Mouse (Mus musculus) hindbrain, postnatal 0 days (tissue): ENCODE measurements at regions not wholly inside any gene's neighbourhood (a gene's known extent, or its start where the extent isn't known, plus 50 kb on each side); places are given as distances from the start of the nearest gene placed in this dataset.

ENCODE experiments used
- ATAC-seq: fragments of 200-750 bp; cut with Nextera tagmentation; 2 replicates; pipeline ENCODE4 v1.8.0; 2017; ENCODE audit warnings: mild to moderate bottlenecking, moderate TSS enrichment, moderate library complexity
- DNase-seq: peaks from one replicate; pipeline ENCODE4 v3.0.0-alpha.2; 2015; ENCODE audit warnings: low spot score
- H3K27ac ChIP-seq: fragments of 300-500 bp; sonication (generic); 2 replicates; pipeline ENCODE4 v1.5.1; 2014; ENCODE audit warnings: mild to moderate bottlenecking
- H3K27me3 ChIP-seq: fragments of 300-500 bp; sonication (generic); 2 replicates; pipeline ENCODE4 v1.6.1; 2014; ENCODE audit warnings: low read length, mixed read lengths; ENCODE audit not compliant: insufficient read depth
- H3K36me3 ChIP-seq: fragments of 300-500 bp; sonication (generic); 2 replicates; pipeline ENCODE4 v1.6.1; 2014; ENCODE audit warnings: low read length, mixed read lengths; ENCODE audit not compliant: insufficient read depth
- H3K4me1 ChIP-seq: fragments of 300-500 bp; sonication (generic); 2 replicates; pipeline ENCODE4 v1.6.1; 2014; ENCODE audit warnings: antibody characterized with exemption, low read length, mixed read lengths; ENCODE audit not compliant: insufficient read depth
- H3K4me2 ChIP-seq: fragments of 300-500 bp; sonication (generic); 2 replicates; pipeline ENCODE4 v1.6.1; 2014; ENCODE audit warnings: low read depth, mild to moderate bottlenecking, low read length, moderate library complexity, mixed read lengths
- H3K4me3 ChIP-seq: fragments of 300-500 bp; sonication (generic); 2 replicates; pipeline ENCODE4 v1.5.1; 2014; ENCODE audit warnings: low read length
- H3K9ac ChIP-seq: fragments of 300-500 bp; sonication (generic); replicated peaks from 2 replicates; pipeline ENCODE4 v1.6.1; 2014; ENCODE audit warnings: mild to moderate bottlenecking, low read length, moderate library complexity, mixed read lengths
- H3K9me3 ChIP-seq: fragments of 300-500 bp; sonication (generic); 2 replicates; pipeline ENCODE4 v1.6.1; 2016; ENCODE audit warnings: low read length, mixed read lengths
- CTCF ChIP-seq: IDR thresholded peaks from 2 replicates; pipeline ENCODE4 v1.5.1; 2016; ENCODE audit warnings: antibody characterized with exemption, control low read depth, low read depth
- WGBS: fragments of 180-500 bp; shearing (Covaris S2); extraction: QIAGEN DNeasy Blood & Tissue Kit; methylation state at CpG from one replicate; pipeline ENCODE4 v1.1.7; 2014; 5-methylcytosine and 5-hydroxymethylcytosine counted together

DNA sequence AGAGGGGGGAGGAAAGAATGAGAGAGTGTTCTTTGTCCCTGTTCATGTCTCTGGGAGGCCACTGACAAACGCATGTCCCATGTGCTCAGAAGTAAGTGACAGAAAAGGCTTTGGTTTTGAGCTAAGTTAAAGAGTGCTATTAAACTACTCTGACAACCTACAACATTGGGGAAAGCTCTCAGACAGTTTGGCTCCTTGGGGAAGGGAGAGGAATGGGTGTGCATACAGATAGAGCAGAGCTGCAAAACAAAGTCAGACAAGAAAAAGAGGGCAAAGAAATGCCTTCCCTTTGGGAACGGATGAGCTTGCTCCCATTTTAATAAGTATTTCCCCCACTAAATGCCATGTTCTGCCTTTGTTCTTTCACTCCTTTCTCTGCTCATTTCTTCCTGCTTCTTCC, 94.0 kb downstream of the Ehf start:
- Histone ChIP-seq H3K36me3 (no peaks in the 10 kb centered on the region), H3K27ac (peak overlapping the region; percentile 18; the same call in 1 of the 2 replicates), H3K9ac (no peak overlapping the region), H3K4me2 (no peak overlapping the region), H3K4me3 (no peak overlapping the region), H3K27me3 (no peaks in the 10 kb centered on the region), H3K9me3 (no peaks in the 10 kb centered on the region), H3K4me1 (no peaks in the 10 kb centered on the region)
- TF ChIP-seq CTCF = no peak
- peak; percentile 33 for DNase-seq
- WGBS = 57% methylated on average over 2 of the region's 2 CpGs
- ATAC-seq = no peak

DNA sequence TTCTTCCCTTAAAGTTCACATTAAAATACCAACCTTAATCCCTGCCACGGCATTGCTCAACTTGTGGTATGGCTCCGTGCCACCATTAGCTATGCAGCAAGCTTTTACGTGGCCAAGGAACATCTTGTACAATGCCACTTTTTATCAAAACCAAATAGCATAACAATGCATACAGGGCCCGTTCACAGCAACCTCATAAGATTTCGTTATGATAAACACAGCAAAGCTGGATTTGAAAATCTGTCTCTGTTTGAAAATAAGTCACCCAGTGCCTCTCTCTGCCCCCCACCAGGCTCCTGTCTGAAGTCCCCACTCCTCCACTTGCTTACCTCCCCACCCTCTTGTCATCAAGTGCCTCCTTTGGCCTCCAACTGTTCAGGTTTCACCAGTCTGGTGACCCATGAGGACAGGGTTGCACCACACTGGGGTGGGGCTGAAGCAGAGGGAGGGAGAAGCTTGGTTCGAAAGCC, 93.5 kb downstream of the Ehf start:
- no peak for TF ChIP-seq CTCF

DNA sequence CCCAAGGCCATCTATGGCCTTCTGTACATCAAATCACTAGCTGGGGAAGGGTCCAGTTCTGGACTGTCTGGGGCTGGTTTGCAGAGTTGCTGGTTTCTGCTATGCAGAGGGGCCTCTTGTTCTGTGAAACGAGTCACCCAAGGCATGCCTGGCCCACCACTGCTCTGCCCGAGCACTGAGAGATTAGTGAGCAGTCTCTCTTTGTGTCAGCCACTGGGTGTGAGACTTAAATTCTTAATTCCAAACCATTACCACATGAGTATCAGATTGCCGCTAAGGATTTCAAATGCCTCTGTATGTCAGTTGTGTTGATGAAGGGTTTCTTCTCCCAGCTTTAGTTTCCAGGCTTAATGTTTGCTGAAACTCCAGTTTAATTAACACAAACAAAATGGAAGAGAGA, 91.9 kb downstream of the Ehf start:
- 71% methylated on average over 3 of the region's 3 CpGs for WGBS
- no peak overlapping the region for H3K4me2 ChIP-seq
- no peak overlapping the region for H3K9ac ChIP-seq
- no peaks in the 10 kb centered on the region for H3K27me3 ChIP-seq
- H3K4me3 ChIP-seq = no peak overlapping the region
- no peak for TF ChIP-seq CTCF
- ATAC-seq = no peak
- no peaks in the 10 kb centered on the region for H3K36me3 ChIP-seq
- no peak overlapping the region for H3K27ac ChIP-seq
- no peak for DNase-seq
- H3K4me1 ChIP-seq = no peaks in the 10 kb centered on the region
- no peaks in the 10 kb centered on the region for H3K9me3 ChIP-seq

More for the DNA sequence above, 93.5 kb downstream of the Ehf start:
- DNase-seq = no peak
- Histone ChIP-seq H3K27ac (peak overlapping the region; percentile 18; the same call in 1 of the 2 replicates), H3K36me3 (no peaks in the 10 kb centered on the region), H3K9me3 (no peaks in the 10 kb centered on the region), H3K4me2 (no peak overlapping the region), H3K4me3 (no peak overlapping the region), H3K9ac (no peak overlapping the region), H3K27me3 (no peaks in the 10 kb centered on the region), H3K4me1 (no peaks in the 10 kb centered on the region)
- WGBS = 65% methylated on average over 6 of the region's 6 CpGs
- no peak for ATAC-seq
